Mouse (Mus musculus) erythroblast, embryonic 14.5 days (primary cell): ENCODE results near the gene Gng2. TPM values are rescaled to one million over a fixed set of nuclear protein-coding genes. Genes with fewer than 3 reads are reported as not detected.
"Not testable (repeated sequence)": the region's sequence is repeated elsewhere in the genome, so short reads cannot be mapped to it uniquely, and the experiment has no call there.

ENCODE experiments used
- H3K27me3 ChIP-seq: 2 replicates; pipeline ENCODE4 v1.6.1; 2012; ENCODE audit warnings: inconsistent platforms; ENCODE audit not compliant: control insufficient read depth
- H3K36me3 ChIP-seq: 2 replicates; pipeline ENCODE4 v1.6.1; 2012; ENCODE audit warnings: mild to moderate bottlenecking, inconsistent platforms; ENCODE audit not compliant: control insufficient read depth
- H3K4me1 ChIP-seq: 2 replicates; pipeline ENCODE4 v1.6.1; 2012; ENCODE audit warnings: inconsistent platforms; ENCODE audit not compliant: control insufficient read depth
- H3K4me3 ChIP-seq: replicated peaks from 2 replicates; pipeline ENCODE3; 2012; ENCODE audit warnings: moderate library complexity, mild to moderate bottlenecking, inconsistent platforms
- H3K9me3 ChIP-seq: 2 replicates; pipeline ENCODE4 v1.6.1; 2012; ENCODE audit warnings: low read length, inconsistent platforms, mixed read lengths; ENCODE audit not compliant: control insufficient read depth
- GATA1 ChIP-seq: IDR thresholded peaks from 2 replicates; pipeline ENCODE4 v1.6.1; 2012; ENCODE audit warnings: low read length, inconsistent platforms, mixed read lengths
- TAL1 ChIP-seq: IDR thresholded peaks from 3 replicates; pipeline ENCODE4 v1.6.1; 2012; ENCODE audit warnings: low read length, inconsistent platforms, mixed read lengths
- polyA plus RNA-seq: library from polyadenylated mRNA; stranded (reverse); fragments of >175 nt; gene quantifications from 2 replicates; pipeline ENCODE4 v1.2.3, GENCODE M21; 2012

The Gng2 gene
- polyA plus RNA-seq, 1 experiment, result not detected

- H3K9me3 ChIP-seq, result no peaks in the 10 kb centered on the region
- no peaks in the 10 kb centered on the region for H3K4me1 ChIP-seq
- TF ChIP-seq TAL1, result no peak
- no peak for TF ChIP-seq GATA1
- H3K4me3 ChIP-seq, result no peak overlapping the region
- H3K27me3 ChIP-seq, result no peaks in the 10 kb centered on the region
- H3K36me3 ChIP-seq, result no peaks in the 10 kb centered on the region
Observed at GRCm38 (mm10) chr14:19904031-19904430, 73.4 kb downstream of the Gng2 start.

DNA sequence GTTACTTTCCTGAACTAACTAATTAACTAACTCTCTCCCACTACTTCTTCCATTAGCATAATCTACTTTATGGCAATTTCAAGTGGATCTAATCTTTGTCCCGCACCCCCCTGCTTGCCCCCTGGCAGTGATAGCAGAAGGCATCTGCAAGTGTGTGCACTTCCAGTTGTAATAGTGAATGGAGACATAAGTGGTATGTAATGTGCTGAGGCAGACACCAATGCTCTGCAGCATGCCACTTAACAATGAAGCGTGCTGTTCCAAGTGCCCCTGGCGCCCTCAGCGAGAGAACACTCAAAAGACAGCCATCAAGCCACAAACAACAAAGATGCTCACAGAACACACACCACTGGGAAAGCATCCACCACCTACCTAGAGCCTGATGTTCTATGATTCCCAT is 76.9 kb downstream of the Gng2 start:
- Histone ChIP-seq H3K36me3 (no peaks in the 10 kb centered on the region), H3K27me3 (no peaks in the 10 kb centered on the region), H3K9me3 (no peaks in the 10 kb centered on the region), H3K4me3 (no peak overlapping the region), H3K4me1 (no peaks in the 10 kb centered on the region)
- no peak for TF ChIP-seq TAL1
- TF ChIP-seq GATA1, result no peak

- no peak overlapping the region for H3K4me3 ChIP-seq
- no peaks in the 10 kb centered on the region for H3K36me3 ChIP-seq
- no peaks in the 10 kb centered on the region for H3K4me1 ChIP-seq
- no peaks in the 10 kb centered on the region for H3K9me3 ChIP-seq
- TF ChIP-seq GATA1 (no peak), TAL1 (no peak)
- H3K27me3 ChIP-seq, result no peaks in the 10 kb centered on the region
Observed at GRCm38 (mm10) chr14:19887569-19887968, 89.9 kb downstream of the Gng2 start.

DNA sequence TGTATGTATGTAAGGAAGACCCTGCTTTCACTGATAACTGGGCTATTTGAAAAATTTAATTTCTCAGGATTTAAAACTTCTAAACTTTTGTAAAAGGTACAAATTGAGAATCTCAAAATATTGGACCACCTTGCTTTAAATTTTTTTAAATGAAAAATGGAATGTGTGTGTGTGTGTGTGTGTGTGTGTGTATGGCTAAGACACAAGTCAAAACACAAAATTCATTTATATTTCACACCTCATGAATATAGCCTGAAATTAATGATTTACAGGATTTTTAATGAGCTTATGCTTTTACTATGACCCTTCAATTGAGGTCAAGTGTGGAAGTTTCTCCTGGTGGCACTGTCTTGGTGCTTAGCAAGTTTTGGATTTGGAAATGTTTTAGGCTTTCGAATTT is 93.0 kb downstream of the Gng2 start:
- H3K4me3 ChIP-seq, H3K4me1 ChIP-seq, H3K36me3 ChIP-seq, H3K9me3 ChIP-seq, H3K27me3 ChIP-seq: not testable (repeated sequence)

- H3K4me3 ChIP-seq, result no peak overlapping the region
- no peaks in the 10 kb centered on the region for H3K4me1 ChIP-seq
- no peak for TF ChIP-seq TAL1
- no peak for TF ChIP-seq GATA1
- no peaks in the 10 kb centered on the region for H3K27me3 ChIP-seq
- no peaks in the 10 kb centered on the region for H3K36me3 ChIP-seq
- no peaks in the 10 kb centered on the region for H3K9me3 ChIP-seq
Observed at GRCm38 (mm10) chr14:19874201-19874807, 103.1 kb downstream of the Gng2 start.

GRCm38 (mm10) chr14:19867286-19867935 is 110.0 kb downstream of the Gng2 start:
- H3K36me3 ChIP-seq, result no peaks in the 10 kb centered on the region
- H3K27me3 ChIP-seq, result no peaks in the 10 kb centered on the region
- TF ChIP-seq TAL1 (no peak), GATA1 (no peak)
- no peak overlapping the region for H3K4me3 ChIP-seq
- H3K9me3 ChIP-seq, result no peaks in the 10 kb centered on the region
- no peaks in the 10 kb centered on the region for H3K4me1 ChIP-seq

DNA sequence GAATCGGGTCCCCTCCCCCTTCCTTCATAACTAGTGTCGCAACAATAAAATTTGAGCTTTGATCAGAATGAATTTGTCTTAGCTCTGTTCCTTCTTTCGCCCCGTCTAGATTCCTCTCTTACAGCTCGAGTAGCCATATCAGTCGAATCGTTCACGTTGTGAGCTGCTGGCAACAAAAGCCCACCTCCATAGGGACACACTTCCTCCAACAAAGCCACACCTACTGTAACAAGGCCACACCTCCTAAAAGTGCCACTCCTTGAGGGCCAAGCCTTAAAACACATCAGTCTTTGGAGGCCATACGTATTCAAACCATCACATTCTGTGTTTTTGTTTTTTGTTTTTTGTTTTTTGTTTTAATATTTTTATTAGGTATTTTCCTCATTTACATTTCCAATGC is 112.3 kb downstream of the Gng2 start:
- not testable (repeated sequence) for H3K9me3 ChIP-seq, H3K4me3 ChIP-seq, H3K36me3 ChIP-seq, H3K4me1 ChIP-seq, H3K27me3 ChIP-seq

GRCm38 (mm10) chr14:19861311-19862080 is 115.9 kb downstream of the Gng2 start:
- TF ChIP-seq GATA1 (no peak), TAL1 (no peak)
- H3K4me3 ChIP-seq, result no peak overlapping the region
- no peaks in the 10 kb centered on the region for H3K27me3 ChIP-seq
- H3K9me3 ChIP-seq, result no peaks in the 10 kb centered on the region
- H3K4me1 ChIP-seq, result no peaks in the 10 kb centered on the region
- H3K36me3 ChIP-seq, result no peaks in the 10 kb centered on the region

- Histone ChIP-seq H3K9me3 (no peaks in the 10 kb centered on the region), H3K27me3 (no peaks in the 10 kb centered on the region), H3K4me1 (no peaks in the 10 kb centered on the region), H3K36me3 (no peaks in the 10 kb centered on the region), H3K4me3 (no peak overlapping the region)
- TF ChIP-seq GATA1, result no peak
- TF ChIP-seq TAL1, result no peak
Observed at GRCm38 (mm10) chr14:19860281-19860680, 117.1 kb downstream of the Gng2 start.
